Mouse (Mus musculus) NIH3T3 (cell line): ENCODE data around the gene Cxcl17.

ENCODE experiments used
- DNase-seq: peaks from one replicate; pipeline ENCODE4 v3.0.0-alpha.2; 2012; ENCODE audit warnings: low read depth

Cxcl17 gene

DNA sequence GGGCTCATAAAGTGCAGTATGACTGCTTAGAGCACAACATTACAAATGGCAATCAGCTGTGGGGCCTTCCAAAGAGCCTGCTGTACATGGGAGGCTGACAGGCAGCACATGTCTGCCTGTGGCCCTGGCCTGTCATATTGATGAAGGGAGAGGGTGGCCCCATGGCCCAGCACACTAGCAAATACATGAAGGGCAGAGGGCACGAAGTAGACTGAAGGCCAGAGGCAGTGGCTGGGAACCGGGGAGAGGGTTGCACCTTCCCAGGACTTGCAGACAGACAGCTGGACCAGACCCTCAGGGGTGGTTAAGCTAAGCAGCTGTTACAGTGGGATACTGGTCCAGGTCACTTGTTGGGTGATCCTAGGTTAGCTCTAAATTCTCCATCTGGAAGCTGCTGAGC lies 21.7 kb downstream of the Cxcl17 start:
- DNase-seq: no peak

DNA sequence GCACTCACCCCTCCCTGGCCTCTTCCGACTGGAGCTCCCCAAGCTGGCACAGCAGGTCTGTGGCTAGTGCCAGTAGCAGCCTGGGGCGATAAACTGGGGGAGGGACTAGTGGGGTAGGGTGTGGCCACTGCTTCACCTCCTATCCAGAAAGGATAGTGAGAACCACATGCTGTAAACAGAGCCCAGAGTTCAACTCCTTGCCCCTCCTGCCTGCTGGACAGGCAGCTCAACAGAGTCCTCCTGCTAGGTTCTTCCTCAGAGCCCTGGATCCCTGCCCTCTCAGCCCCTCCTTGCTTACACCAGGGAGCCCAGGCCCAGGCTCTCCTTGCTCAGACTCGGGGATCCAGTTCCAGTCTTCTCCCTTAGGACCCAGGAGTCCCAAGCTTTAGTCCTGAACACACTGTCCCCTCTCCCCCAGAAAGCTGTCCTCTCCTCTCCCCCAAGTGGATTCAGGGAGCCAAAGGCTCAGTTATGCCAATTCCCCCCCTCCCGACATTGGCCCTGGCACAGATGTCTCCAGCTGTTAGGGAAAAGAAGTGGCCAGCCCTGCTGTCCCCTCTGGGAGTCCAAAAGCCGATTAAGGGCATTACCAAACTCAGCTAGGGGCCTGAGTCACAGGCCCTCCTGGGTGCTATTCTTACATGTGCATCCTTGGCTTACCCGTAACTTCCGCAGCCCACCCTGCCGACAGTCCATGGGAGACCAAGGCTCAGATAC lies 22.5 kb downstream of the Cxcl17 start:
- DNase-seq: peak; percentile 92

DNA sequence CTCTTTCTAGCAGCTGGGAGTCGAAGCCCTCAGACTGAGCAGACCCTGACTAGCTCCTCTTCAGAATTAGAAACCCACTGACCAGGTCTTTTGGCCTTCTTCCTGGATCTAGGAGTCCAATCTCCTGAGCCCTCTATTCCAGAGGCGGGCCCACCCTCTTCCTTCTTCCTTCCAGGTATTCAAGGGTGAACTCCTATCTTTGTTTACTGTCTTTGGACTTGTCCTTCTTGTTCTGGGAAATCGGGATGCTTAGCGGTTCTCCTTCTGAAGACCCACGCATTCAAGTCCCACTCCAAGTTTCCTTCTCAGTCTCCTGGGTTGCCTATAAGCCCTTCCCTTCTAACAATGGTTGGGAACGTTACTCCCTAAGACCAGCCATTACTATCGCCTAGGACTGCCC lies 23.8 kb downstream of the Cxcl17 start:
- DNase-seq: no peak

DNA sequence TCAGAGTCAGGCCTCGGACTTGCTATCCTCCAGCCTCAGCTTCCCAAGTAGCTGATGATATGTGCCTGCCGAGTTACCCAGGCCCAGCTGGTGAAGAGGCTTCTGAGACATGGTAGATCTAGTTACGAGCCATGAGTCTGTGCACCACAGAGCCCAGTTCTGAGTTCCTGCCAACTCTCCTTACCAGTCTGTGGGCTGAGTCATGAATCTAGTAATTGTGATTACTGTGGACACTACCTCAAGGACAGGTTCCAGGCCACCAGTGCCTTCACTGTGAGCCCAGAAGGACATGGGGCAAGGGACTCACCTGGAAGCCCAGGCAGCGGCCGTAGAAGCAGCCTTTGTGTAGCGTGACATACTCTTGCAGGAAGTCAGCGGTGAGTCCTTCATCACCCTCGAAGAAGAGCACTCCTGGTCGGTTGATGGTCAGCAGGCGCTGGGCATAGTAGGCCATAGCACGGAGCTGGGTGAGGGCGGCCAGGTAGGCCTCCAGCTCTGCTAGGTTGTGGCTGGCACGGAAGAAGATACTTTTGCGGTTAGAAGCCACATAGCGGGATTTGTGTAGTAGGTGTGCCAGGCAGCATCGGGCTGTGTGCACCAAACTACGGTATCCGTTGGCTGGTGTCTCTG lies 24.8 kb downstream of the Cxcl17 start:
- peak; percentile 68 for DNase-seq

DNA sequence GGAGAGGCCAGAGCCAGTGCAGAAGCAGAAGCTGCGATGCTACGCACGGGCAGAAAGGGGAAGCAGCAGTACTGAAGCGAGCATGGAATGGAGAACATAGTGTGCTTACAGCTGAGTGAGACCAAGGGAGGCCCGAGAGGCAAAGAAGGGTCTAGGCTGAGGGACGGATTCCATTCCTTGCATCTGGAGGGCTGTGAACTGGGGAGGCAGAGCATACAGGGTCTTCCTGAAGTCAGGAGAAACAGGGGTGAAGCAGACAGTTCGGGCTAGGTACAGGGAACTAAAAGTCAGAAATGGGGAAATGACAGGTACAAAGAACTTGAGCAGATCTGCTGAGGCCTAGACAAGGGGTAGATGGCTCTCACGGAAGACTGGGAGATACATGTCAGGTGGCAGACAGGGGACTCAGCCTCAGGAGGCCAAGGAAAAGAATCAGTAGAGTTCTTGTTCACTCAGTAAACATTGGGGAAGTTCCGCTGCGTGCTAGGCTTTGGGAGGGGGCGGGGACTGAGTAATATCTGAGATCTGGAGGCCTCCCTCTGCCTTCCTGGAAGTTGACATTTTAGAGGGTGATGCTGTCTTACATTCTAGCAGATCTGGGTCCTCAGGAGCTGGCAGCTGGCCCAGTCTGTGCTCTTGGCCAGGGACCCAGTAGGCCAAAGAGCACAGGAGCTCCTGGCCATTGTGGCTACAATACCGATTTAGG lies 26.7 kb downstream of the Cxcl17 start:
- peak; percentile 96 for DNase-seq

DNA sequence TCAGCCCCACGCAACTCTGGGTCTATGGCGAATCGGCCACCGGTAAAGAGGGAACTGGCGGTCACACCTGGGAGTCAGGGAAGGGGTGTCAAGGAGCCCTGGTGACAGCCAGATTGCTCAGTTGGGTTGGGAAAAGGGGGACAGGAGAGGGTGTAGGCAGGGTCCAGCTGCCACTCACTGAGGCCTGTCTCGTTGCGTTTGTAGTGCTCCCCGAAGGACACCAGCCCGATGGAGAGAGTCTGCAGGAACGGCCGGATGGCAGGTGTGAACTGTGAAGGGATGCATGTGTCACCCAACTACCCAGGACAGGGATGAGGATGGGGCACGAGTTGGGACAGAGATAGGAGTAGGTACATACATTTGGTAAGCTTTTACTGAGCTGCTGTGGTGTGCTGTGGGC lies 27.4 kb downstream of the Cxcl17 start:
- no peak for DNase-seq

DNA sequence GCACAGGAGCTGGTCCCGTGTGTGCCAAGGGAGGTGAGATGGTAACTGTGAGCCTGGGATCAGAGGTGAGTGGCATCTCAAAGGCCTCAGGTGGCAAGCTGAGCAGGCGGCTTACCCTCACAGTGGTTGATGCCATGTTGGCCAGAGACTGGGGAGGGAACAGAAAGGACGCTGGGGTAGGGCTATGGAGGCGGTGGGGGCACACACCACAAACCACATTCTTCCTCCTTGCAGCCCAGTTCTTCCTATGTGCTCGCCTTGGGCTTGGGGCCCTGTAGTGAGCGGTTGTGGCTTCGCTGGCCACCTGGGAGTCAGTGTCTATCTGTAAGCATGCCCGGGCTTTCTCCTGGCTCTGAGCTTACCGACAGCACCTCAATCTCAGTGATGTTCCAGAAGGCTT lies 27.9 kb downstream of the Cxcl17 start:
- no peak for DNase-seq

DNA sequence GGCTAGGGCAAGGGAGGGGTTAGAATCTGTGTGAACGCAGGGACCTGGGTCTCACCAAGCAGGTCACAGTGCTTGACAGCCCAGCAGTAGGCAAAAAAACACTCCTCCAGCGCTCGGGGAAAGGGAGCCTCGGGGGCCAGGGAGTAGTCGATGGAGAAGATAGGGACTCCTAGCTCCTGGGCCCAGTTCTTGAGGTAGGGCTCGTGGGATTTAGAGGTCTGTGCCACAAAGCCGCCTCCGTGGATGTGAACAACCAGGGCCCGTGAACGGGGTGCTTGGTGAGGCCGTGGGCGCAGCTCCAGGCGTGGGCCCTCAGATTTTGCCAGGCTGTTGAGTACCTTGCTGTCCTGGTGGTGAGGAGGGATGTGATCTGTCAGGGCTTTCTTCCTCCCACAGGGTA lies 28.4 kb downstream of the Cxcl17 start:
- no peak for DNase-seq

DNA sequence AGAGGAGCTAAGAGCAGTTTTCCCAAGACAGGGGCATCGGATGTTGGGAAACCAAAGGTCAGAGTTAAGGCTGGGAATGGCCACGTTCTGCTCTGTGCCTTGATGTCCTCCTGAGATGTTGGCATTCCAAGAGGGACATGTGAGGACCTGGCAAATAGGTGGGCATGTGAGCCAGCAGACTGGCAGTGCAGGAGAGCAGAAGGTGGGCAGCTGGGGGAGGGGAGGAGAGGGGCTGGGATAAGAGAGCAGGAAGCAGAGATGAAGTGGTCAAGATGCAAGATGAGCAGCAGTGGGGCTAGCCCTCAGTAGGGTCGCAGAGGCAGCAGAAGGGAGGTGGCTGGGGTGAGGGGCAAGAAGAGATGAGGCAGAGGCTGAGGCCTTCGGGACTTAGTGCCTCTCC lies 28.8 kb downstream of the Cxcl17 start:
- no peak for DNase-seq

DNA sequence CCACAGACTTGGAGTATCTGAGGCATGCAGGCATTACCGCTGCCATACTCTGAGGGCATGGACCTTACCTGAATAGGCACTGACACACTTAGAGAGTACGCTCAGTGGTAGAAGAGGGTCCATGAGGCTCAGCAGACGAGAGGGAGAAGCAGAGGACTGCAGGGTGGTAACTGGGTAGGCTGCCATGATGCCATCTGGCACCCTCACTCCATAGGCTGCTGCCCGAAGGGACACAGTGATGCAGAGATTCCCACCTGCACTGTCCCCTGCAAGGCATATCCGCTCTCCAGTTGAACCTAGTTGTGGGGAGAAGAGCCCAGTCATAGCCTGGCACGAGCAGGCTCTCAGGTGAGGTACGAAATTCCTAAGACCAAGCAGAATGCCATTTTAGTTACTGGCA lies 29.3 kb downstream of the Cxcl17 start:
- no peak for DNase-seq

DNA sequence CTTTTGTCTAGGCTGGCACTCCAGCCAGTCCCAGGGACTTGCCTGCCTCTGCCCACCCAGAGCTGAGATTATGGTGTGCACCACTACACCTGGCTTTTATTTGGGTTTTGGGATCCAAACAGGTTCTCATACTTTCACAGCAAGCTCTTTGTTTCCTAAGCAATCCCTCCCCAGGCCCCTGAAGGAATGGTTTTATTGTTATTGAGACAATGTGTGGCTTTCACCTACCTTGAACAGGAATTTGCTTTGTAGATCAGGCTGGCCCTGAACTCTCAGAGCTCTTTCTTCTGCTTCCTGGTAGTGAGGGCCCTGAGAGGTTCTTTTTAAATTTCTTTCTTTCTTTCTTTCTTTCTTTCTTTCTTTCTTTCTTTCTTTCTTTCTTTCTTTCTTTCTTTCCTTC lies 30.1 kb downstream of the Cxcl17 start:
- no peak for DNase-seq

DNA sequence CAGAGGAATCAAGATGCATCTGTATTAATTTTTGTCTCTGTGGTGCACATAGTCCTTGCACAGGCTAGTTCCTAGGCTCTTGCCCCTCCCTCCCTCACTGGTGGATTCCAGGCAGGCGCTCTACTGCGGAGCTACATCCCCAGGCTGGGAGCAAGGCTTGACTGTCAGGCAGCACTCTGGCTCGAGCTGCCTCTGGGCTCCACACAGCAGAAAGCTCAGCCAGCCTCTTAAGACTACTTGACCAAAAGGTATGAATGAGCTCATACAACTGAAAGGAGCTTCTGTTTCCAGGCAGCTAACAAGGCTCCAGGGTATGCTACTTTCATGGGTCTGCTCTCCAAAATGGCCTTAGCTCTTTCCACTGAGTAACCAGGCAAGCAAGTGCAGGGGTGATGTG lies 31.4 kb downstream of the Cxcl17 start:
- DNase-seq: no peak

DNA sequence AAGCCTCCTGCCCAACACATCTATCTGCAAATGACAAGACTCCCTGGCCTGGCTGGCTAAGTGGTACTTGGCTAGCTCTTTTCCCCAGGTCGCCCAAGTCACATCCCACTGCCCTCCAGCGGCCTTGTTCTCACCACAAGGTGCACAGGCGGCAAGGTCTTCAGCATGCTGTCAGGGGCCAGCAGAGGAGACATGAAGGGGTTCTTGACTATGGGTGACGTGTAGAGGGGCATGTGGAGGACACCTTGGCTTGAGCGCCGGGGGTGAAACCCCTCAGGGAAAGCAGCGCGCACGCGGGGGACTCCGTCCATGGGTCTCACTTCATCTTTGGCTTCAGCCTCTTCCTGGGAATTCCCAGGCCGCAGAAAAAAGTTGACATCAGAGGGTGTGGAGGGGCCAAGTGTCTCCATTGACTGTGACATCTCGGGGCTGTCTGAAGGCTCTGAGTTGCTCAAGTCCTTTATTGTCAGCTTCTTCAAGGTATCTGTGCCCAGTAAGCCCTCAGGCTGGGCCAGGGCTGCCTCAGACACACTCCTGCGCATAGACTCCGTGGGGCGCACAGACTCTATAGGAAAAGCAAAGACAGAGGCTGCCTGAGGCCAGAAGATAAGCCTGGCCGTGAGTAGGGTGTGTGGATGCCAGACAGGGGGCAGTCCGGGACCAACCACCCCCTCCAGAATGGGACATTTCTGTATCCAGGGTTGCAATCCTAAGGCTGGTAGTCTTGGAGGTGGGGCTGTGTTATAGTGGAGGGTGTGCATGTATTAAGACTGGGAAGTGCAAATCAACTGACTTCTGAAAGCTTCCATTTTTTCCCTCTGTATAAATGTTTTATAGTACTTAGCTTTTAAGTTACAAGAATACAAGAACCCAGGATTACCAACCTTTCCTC lies 32.0 kb downstream of the Cxcl17 start:
- no peak for DNase-seq

DNA sequence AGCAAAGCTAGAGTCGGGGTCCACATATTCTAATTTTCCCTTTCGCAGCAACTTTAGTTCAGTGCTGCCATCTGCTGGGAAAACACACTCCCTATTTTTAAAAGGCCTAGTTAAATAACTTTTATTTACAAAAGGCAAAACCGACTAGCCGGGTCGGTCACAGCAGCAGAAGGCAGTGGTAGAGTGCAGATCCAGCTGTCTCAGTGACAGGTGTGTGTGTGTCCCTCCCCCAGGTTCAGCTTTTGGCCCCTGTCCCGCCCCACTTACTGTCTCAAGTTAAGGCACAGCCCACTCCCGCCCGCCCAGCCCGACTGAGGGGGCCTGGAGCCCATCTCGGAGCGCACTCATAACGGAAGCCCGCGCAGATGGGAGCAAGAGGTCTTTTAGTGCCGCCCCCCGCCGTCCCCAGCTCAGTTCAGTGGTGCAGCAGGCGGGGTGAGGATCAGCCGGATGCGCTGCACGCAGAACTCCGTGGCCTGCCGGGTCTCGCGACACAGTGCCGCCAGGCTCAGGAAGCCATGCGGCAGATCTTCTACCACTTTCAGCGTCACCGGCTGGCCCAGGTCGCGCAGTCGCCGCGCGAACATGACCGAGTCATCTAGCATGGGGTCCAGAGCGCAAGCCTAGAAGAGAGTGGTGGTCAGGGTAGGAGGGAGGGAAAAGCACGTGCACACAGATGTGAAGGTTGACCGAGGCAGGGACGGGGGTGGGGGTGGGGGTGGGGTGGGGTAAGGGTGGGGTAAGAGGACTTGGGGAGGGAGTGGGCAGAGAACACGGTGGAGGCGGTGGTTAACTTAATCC lies 32.9 kb downstream of the Cxcl17 start:
- DNase-seq: peak; percentile 78

DNA sequence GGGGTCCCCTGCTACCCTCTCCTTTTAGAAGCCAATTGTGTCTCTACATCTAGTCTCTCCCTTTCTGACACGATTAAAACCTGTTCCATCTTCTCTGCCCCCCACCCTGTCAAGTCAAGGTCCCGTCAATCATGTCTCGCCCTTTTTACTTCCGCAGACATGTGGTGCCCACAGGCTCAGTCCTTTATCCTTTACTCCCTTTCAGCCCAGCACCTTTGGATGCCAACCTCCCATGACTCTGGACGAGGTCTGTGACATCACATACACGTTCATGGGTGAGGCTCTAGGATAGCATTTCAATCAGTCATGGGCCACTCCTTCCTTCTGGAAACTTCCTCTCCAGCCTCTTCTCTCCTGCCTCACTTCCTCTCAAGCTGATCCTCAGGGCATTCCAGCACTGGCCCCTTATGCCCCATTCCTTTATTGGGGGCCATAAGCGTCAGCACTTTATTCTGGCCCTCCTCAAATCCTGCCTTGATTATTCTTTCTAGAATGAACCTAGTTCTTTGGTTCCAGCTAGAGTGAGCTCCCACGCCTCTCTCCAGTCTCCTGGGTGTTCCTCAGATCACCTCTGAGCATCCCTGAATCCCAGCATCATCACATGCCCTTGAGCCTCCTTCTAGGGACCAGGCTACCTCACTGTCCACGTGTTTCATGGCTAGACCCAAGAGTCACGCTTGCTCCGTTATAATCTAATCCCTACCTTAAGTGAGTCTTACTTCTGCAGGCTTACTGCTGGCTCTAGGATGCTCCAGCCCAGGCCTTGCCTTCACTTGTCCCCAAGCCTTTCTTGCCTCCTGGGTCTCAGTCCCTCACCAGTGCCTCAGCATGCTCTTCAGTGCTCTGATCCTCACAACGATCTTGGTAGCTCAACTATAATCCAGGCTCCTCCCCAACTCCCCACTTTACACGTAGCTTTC lies 34.2 kb downstream of the Cxcl17 start:
- DNase-seq: no peak

DNA sequence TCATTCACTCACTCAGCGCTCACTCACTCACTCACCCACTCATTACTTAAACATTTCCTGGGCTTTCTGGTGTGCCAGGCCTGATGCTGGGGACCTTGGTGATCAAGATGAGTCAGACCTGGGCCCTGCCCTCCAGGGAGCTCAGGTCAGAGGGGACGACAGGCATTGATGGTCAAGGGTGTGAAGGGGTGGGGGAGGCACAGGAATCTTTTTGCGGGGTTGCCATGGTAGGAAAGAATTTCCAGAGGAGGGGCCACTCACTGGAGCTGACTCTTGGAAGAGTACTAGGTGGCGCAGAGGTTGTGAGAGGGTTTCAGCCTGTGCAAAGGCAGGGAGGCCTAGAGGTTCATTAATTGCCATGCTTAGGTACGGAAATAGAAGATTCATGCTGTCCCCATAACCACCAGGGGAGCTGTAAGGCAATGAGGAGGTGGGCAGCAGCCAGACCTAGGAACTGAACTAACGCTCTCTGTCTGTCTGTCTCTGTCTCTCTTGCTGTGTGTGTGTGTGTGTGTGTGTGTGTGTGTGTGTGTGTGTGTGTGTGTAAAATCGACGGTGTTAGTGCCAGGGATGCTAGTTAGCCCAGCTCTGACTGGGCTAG lies 35.5 kb downstream of the Cxcl17 start:
- peak; percentile 53 for DNase-seq

DNA sequence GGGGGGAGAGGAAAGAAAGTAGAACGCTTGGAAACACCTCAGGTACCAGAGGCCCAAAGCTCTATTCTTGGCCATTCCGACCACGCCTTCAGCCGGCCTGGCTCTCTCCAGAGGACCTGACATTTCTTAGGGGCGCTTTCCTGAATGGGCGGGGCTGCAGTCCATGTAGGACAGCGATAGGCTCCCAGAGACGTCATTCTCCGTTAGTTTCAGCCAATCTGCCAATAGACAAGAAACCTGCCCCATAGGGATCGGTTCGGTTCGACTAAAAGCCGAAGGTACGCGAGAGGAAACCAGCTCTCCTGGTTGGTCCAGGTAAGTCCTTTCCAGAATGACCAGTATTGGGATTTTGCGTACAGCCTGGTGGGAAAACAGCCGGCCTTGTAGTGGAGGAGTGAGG lies 36.1 kb downstream of the Cxcl17 start:
- peak; percentile 93 for DNase-seq

DNA sequence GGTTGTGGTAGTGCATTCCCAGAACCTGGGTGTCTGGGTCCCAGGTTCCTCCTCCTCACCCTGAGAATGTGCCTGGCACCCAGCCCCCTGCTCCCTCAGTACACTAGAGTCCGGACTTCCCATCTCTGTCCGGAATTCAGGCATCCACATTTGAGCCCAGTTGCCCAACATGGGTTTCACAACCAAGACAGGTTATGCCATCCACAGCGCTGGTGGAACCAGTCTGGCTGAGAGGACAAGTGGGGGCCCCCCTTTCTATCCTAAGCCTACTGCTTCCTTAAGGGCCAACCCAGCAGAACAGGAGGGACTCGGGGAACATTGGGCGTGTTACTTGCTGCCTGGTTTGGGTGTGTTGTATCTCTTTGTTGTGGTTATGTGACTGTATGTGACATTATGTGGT lies 40.2 kb downstream of the Cxcl17 start:
- no peak for DNase-seq

DNA sequence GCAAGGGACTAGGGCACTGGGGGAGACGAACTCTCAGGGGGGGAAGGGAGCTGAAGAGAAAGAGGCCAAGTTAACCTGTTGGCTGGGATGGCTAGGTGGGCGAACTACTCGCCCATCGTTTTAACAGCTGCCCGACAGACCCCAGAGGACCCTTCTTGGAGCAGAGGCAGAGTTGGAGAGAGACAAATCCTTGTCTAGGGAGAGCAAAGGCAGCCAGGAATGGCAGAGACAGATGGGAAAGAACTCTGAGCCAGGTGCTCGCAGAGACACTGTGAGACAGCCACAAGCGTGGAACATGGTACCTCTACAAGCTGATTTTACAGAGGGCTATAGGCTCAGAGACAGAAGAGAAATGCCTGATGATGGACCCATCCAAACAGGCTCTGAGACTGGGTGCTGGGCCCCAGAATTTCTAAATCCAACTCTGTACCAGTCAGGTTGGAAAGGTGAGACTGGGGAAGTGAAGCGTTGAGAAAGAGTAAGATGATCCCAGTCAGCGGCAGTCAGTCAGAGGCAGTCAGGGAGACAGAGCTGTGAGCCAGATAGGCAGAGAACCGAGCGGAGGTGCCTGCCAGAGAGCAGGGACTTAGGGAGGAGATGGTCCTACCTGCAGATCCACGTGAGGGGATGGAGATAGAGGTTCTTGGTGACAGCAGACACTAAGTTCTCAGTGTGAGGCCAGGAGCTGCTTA lies 43.5 kb downstream of the Cxcl17 start, which contains the start of gene Cnfn:
Cnfn (minus strand) TSS at position 667 of the 692 bp plus-strand sequence.
- no peak for DNase-seq
